Mouse (Mus musculus) stomach, embryonic 15.5 days (tissue): ENCODE results near the gene Lhx4. TPM values are rescaled to one million over a fixed set of nuclear protein-coding genes. Genes with fewer than 3 reads are reported as not detected.
A peak's percentile ranks its signal among the peaks of the same experiment; 100 is the strongest.

Experiments
- ATAC-seq: fragments of 200-750 bp; cut with Nextera tagmentation; 2 replicates; pipeline ENCODE4 v1.8.0; 2017; ENCODE audit warnings: low read depth, moderate number of reproducible peaks, moderate TSS enrichment; ENCODE audit not compliant: insufficient read depth, low FRiP score
- H3K27ac ChIP-seq: fragments of 300-500 bp; sonication (generic); 2 replicates; pipeline ENCODE4 v1.5.1; 2015; ENCODE audit warnings: mild to moderate bottlenecking, inconsistent platforms
- H3K27me3 ChIP-seq: fragments of 300-500 bp; sonication (generic); replicated peaks from 2 replicates; pipeline ENCODE4 v1.6.1; 2015; ENCODE audit warnings: inconsistent platforms
- H3K36me3 ChIP-seq: fragments of 300-500 bp; sonication (generic); 2 replicates; pipeline ENCODE4 v1.6.1; 2015; ENCODE audit warnings: inconsistent platforms
- H3K4me1 ChIP-seq: fragments of 300-500 bp; sonication (generic); 2 replicates; pipeline ENCODE4 v1.6.1; 2015; ENCODE audit warnings: inconsistent platforms
- H3K4me2 ChIP-seq: fragments of 300-500 bp; sonication (generic); 2 replicates; pipeline ENCODE4 v1.6.1; 2015; ENCODE audit warnings: mild to moderate bottlenecking, inconsistent platforms
- H3K4me3 ChIP-seq: fragments of 300-500 bp; sonication (generic); replicated peaks from 2 replicates; pipeline ENCODE4 v1.5.1; 2015; ENCODE audit warnings: inconsistent platforms
- H3K9ac ChIP-seq: fragments of 300-500 bp; sonication (generic); 2 replicates; pipeline ENCODE4 v1.6.1; 2015; ENCODE audit warnings: inconsistent platforms
- H3K9me3 ChIP-seq: fragments of 300-500 bp; sonication (generic); 2 replicates; pipeline ENCODE4 v1.6.1; 2016; ENCODE audit warnings: inconsistent platforms
- WGBS: fragments of 180-500 bp; shearing (Covaris S2); methylation state at CpG from one replicate; pipeline ENCODE4 v1.1.7; 2015; 5-methylcytosine and 5-hydroxymethylcytosine counted together
- polyA plus RNA-seq: library from polyadenylated mRNA; unstranded; fragments of >200 nt; fragmentation: Nextera tagmentation; extraction: Ambion mirVana; gene quantifications from 2 replicates; pipeline ENCODE4 v1.2.1, GENCODE M21; 2015

Gene Lhx4
- polyA plus RNA-seq, 1 experiment from 2014 or later, result 0.04 TPM

DNA sequence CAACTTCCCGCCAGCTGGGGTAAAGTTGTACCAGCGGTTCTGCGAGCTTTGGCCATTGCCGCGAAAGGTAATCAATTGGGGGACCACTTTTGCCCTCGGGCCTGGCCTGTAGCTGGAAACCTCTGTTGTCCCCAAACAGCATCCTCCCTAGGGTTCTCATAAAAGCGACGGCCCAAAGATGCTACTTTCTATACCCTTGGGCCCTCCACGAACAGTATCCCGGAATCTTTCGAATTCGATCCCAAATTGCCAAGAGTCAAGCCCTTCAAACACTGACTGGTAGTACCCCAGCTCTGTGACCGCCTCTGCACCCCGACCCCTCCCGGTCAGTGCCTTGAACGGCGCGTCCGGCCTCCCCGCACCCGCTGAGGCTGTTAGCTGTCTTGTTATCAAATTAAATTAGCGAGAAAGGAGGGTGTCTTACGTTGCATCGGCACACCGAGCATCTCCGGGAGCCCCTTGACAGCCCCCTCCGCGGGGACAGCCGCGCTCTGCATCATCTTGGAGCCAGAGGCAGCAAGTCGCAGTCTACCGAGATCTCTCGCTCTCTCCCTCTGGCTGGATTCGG, 10.0 kb downstream of the Lhx4 start:
- Histone ChIP-seq H3K4me1 (peaks cover 26% of the 10 kb centered on the region), H3K27me3 (peaks cover 87% of the 10 kb centered on the region), H3K9ac (no peak overlapping the region), H3K4me2 (peak overlapping the region; percentile 94), H3K36me3 (no peaks in the 10 kb centered on the region), H3K27ac (no peak overlapping the region), H3K9me3 (no peaks in the 10 kb centered on the region), H3K4me3 (peak overlapping the region; percentile 48)
- WGBS, result under 1% methylated on average over 34 of the region's 34 CpGs
- ATAC-seq, result no peak

DNA sequence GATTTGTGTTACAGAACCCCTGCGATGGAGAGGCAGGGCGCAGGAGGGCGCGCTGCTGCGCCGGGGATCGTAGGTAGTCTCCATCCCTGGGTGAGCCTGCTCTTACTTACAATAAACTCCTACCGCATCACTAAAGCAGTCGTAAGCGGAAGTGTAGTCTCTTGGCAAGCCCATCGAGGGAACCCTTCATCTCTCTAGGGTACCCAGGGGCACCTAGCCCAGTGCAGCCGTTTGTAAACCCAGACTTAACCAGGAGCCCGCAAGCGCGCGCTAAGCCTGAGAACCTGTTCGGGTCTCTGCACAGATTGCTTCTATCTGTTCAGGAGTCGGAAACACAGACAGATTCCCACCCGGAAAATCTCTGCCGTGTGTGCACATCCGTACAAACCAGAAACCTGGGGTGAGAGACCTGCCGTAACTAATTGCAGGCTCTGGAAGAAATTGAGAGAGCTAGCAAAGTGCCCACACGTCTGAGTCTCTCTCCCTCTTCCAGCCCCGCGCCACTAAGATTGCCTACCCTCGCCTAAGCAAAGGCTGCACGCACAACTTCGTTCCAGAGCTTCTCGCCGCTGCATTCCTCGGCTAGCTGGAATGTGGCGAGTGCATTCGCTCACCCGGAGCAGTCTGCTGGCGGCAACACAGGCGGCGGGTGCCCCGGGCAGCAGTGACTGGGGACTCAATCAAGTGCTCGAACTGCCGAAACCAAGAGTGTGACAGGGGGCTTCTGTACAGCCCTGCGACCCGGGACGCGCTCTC, 10.7 kb downstream of the Lhx4 start:
- WGBS, result under 1% methylated on average over 44 of the region's 44 CpGs
- Histone ChIP-seq H3K27ac (no peak overlapping the region), H3K4me3 (peak overlapping the region; percentile 48), H3K9me3 (no peaks in the 10 kb centered on the region), H3K27me3 (peaks cover 87% of the 10 kb centered on the region), H3K4me2 (peak overlapping the region; percentile 94), H3K4me1 (peaks cover 26% of the 10 kb centered on the region), H3K9ac (no peak overlapping the region), H3K36me3 (no peaks in the 10 kb centered on the region)
- ATAC-seq, result no peak

DNA sequence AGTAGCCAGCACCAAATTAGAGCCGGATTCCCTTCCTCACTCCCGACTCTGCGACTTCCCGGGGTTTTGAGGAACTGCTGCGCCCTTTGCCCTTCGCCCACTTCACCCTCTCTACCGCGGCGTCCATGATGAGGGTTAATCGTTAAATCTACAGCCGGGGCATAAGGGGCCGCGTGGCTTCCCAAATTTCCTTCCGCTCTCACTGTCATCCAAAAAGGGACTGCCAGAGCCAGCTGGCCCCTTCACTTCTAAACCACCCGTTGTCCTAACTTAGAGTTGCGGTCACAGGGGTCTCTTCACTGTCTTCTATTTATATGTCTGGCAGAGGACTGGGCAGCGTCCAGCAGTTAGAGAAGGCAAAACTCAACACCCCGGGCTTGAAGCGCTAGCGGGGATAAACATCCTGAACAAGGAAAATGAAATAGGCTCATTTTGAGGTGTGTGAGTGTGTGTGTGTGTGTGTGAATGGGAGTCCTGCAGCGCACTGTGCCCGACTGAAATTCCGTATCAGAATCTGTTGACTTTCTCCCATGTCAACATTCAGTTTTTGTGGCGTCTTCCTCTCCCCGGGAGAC, 13.6 kb downstream of the Lhx4 start:
- H3K4me3 ChIP-seq, result no peak overlapping the region
- H3K27me3 ChIP-seq, result peaks cover 88% of the 10 kb centered on the region
- no peak overlapping the region; the same call in 1 of the 2 replicates for H3K4me2 ChIP-seq
- ATAC-seq, result no peak
- H3K9ac ChIP-seq, result no peak overlapping the region
- no peaks in the 10 kb centered on the region for H3K36me3 ChIP-seq
- H3K4me1 ChIP-seq, result peaks cover 24% of the 10 kb centered on the region
- no peaks in the 10 kb centered on the region for H3K9me3 ChIP-seq
- H3K27ac ChIP-seq, result no peak overlapping the region
- under 1% methylated on average over 25 of the region's 25 CpGs for WGBS

DNA sequence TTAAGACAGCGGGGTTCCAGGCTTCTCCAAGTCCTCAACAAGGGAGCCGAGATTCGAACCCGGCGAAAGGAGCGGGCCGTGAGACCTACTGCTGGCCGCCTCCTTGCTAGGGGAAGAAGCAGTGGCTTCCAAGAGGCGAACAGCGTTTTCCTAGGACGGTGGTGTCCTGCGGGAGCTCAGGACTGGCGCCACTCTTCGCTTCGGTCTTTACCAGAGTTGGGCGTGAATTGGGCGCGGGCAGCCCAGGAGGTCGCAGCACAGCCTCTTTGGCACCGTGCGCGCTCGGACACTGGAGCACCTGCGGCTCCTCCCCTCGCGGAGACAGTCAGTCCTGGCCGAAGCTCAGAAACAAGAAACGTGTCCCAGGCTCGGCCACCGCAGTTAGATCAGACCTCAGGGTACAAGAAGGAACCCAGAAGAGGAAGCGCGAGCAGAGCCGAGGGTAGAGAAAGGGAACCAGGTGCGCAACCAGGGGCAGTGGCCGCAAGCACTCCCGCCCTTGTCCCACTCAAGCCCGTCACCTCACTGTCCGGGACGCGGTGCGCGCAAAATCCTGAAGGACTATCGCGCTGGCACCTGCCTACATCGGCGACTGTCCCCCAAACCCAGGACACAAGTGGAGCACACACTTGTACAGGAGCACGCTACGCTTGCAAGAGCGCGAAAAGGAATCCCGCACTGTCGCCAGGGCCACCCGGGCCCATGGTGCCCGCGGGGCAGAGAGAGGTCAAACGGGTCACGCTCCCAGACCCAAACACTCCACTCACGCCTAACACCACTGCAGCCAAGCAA, 14.3 kb downstream of the Lhx4 start:
- no peak for ATAC-seq
- Histone ChIP-seq H3K36me3 (no peaks in the 10 kb centered on the region), H3K4me1 (peaks cover 17% of the 10 kb centered on the region), H3K27me3 (peaks cover 88% of the 10 kb centered on the region), H3K27ac (no peak overlapping the region), H3K9ac (no peak overlapping the region), H3K4me3 (0 out of 2 replicates have a peak overlapping the region, but pooled peaks have one; percentile 1), H3K4me2 (no peak overlapping the region; the same call in 1 of the 2 replicates), H3K9me3 (no peaks in the 10 kb centered on the region)
- WGBS, result under 1% methylated on average over 57 of the region's 58 CpGs

DNA sequence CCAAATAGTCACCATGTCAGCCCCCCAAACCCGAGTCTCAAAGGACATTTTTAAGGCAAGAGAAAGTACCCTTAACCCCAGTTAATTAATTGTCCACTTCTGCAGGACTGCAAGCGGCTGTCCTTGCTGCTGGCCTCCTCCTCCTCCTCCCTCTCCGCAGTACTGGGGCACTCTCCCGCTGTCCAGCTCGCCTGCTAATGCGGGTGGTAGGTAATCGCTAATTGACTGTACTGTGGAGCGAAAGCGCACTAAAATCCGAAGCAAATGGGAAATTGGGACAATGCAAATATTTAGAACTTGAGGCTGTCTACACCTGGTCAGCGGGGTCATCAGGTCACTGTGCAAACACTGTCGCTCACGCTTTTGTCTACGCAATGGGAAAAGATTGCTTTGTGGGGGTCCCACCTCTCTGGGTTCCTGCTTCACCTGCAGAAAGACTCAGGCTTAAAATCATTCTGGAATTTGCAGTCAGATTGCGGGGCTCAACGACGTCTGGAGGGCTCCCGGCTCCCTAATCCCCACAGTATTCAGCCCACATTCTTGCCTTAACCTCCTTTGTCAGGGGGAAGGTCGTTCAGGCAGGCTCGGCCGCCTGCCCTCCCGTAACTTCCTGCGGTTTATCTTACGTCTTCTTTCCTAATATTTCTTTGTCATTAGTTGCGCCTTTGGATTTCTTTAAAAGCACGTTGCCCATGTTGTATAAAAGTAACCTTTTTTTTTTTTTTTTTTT, 15.2 kb downstream of the Lhx4 start:
- Histone ChIP-seq H3K9ac (no peak overlapping the region), H3K4me1 (peaks cover 7% of the 10 kb centered on the region), H3K4me3 (no peak overlapping the region), H3K36me3 (no peaks in the 10 kb centered on the region), H3K27ac (no peak overlapping the region), H3K9me3 (no peaks in the 10 kb centered on the region), H3K27me3 (peaks cover 86% of the 10 kb centered on the region), H3K4me2 (no peak overlapping the region)
- ATAC-seq, result no peak
- WGBS, result 1% methylated on average over 26 of the region's 26 CpGs

DNA sequence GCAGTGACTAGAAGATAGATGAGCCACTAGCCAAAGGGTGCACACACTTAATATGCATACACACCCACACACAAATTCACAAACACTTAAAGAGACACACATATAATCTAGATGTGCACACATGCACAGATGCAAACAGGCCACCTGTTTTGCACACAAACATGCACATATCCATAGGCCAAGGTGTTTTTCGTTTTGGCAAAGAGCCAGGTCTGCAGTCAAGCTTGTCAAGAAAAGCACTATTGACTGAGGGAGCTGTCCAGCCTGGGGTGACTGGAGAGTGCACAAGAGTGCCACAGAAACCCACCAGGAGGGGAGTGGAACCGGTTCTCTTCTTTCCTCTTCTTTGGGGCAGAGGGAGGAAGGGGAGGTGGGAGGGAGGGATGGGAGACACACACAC, 20.3 kb downstream of the Lhx4 start:
- Histone ChIP-seq H3K9me3 (no peaks in the 10 kb centered on the region), H3K27ac (no peak overlapping the region), H3K9ac (no peak overlapping the region), H3K4me2 (no peak overlapping the region), H3K4me3 (no peak overlapping the region), H3K27me3 (peaks cover 70% of the 10 kb centered on the region), H3K36me3 (no peaks in the 10 kb centered on the region), H3K4me1 (no peaks in the 10 kb centered on the region)
- no peak for ATAC-seq
- WGBS, result 3% methylated on average over 2 of the region's 2 CpGs

DNA sequence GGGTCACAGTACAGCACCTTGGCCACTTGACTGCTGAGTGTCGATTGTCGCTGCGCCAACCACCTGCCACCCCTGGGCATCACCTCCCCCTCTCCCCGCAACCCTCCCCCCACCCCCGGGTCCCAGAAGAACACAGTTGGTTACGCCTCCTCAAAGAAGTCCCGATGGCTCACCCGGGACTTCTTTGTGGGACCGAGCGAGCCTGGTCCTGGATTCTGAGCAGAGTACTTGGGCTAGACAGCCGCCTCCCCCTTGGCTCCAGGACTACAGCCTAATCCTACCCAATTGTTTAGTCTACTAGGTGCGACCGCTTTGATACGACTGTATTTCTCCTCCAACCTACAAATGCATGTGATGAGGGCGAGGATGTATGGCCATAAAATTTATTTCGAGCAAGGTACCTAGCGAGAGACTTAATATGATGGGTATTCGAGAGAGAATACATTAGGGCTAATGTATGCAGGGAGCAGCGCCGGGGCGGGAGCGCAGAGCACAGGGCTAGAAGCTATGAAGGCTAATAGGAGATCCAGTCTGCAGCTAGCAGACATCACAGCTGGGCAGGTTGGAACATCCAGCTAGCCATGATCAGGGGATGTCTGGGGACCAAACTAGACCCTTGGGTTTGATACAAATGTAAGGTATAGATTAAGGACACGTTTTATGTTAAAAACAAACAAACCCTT, 22.2 kb downstream of the Lhx4 start:
- no peaks in the 10 kb centered on the region for H3K4me1 ChIP-seq
- H3K4me2 ChIP-seq, result no peak overlapping the region
- WGBS, result 3% methylated on average over 23 of the region's 23 CpGs
- no peak overlapping the region for H3K27ac ChIP-seq
- H3K4me3 ChIP-seq, result no peak overlapping the region
- no peak overlapping the region for H3K9ac ChIP-seq
- no peaks in the 10 kb centered on the region for H3K36me3 ChIP-seq
- H3K27me3 ChIP-seq, result peaks cover 54% of the 10 kb centered on the region
- H3K9me3 ChIP-seq, result no peaks in the 10 kb centered on the region
- ATAC-seq, result no peak

DNA sequence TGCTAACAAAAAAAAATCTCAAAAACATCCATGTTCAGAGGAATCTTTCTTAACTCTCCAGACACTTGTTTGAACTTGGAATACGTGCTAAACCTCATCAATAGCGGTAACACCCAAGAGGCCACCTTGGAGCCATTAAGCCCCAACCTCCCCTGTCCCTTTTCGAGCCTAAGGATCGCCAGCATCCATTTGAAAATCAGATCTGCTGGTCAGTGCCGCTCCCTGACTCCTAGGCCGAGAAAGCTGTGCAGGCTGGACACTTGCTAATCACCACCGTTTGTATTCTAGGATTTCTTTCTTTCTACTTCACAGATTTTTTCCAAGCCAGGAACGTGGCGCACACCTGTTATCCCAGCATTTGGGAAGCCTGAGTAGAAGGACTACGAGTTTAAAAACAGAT, 23.7 kb downstream of the Lhx4 start:
- Histone ChIP-seq H3K4me3 (no peak overlapping the region), H3K4me2 (no peak overlapping the region), H3K27ac (no peak overlapping the region), H3K9me3 (no peaks in the 10 kb centered on the region), H3K9ac (no peak overlapping the region), H3K4me1 (no peaks in the 10 kb centered on the region), H3K27me3 (peaks cover 59% of the 10 kb centered on the region), H3K36me3 (no peaks in the 10 kb centered on the region)
- 26% methylated on average over 10 of the region's 10 CpGs for WGBS
- no peak for ATAC-seq

DNA sequence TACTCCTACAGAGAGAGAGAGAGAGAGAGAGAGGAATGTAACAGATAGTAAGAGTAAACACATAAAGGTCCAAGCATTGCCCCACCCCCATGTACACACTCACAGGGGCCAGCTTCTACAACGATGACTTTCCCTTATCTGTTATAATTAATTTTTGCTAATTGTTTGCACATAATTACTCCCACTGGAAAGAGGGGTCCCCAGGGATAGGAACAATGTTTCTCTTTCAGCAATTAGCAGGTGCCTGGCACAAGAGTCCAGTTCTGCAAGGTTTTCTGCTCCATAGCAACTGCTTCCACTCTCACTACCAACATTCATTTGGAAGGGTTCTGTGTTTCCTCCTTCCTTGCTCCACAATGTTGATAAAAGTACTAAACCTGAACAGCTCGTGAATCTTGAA, 25.6 kb downstream of the Lhx4 start:
- no peak for ATAC-seq
- no peak overlapping the region for H3K27ac ChIP-seq
- no peaks in the 10 kb centered on the region for H3K4me1 ChIP-seq
- H3K4me2 ChIP-seq, result no peak overlapping the region
- H3K27me3 ChIP-seq, result peaks cover 43% of the 10 kb centered on the region
- no peaks in the 10 kb centered on the region for H3K9me3 ChIP-seq
- no peaks in the 10 kb centered on the region for H3K36me3 ChIP-seq
- WGBS, result 40% methylated on average over 2 of the region's 2 CpGs
- H3K4me3 ChIP-seq, result no peak overlapping the region
- no peak overlapping the region for H3K9ac ChIP-seq

DNA sequence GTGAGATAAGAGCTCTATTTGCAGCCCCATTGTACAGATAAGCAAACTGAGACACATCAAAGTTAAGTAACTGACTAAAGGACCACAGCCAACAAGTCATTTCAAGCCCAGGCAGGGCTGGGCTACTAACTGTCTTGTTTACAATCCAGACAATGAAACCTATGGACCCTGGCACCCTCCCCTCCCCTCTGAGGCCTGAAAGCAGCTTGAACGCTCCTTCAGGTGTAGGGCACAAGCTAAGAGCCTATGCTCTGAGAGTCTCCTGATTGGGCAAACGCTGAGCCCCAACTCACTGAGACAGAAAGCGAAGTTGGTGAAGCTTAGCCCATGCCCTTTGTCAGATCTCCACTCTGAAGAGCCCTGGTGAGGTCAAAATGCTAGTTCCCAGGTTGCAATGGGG, 27.2 kb downstream of the Lhx4 start:
- Histone ChIP-seq H3K36me3 (no peaks in the 10 kb centered on the region), H3K9ac (no peak overlapping the region), H3K27me3 (peaks cover 27% of the 10 kb centered on the region), H3K27ac (no peak overlapping the region), H3K4me2 (no peak overlapping the region), H3K4me1 (no peaks in the 10 kb centered on the region), H3K4me3 (no peak overlapping the region), H3K9me3 (no peaks in the 10 kb centered on the region)
- WGBS, result 78% methylated on average over 3 of the region's 3 CpGs
- no peak for ATAC-seq

DNA sequence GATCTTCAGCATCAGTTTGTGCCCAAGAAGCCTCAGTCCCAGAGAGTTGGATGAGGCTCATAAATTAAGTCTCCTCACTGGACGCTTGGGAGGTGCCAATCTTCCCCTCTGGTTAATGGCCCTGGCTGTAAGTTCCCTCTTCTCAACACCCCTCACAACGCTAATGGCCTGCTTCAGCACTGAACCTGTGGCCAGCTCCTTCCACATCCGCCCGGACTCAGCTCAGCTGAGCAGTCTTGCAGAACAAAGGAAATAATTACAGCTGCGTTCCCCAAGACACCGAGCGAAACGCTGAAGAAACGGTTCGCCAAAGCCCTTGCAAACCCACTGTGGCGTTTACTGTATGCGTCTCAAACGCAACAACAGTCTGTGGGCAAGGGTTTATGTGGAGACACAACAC, 29.3 kb downstream of the Lhx4 start:
- H3K9ac ChIP-seq, result no peak overlapping the region
- H3K36me3 ChIP-seq, result no peaks in the 10 kb centered on the region
- WGBS, result under 1% methylated on average over 13 of the region's 13 CpGs
- H3K4me1 ChIP-seq, result no peaks in the 10 kb centered on the region
- H3K27ac ChIP-seq, result no peak overlapping the region
- peaks cover 13% of the 10 kb centered on the region for H3K27me3 ChIP-seq
- H3K9me3 ChIP-seq, result no peaks in the 10 kb centered on the region
- ATAC-seq, result peak; percentile 31; the same call in 1 of the 2 replicates
- no peak overlapping the region for H3K4me3 ChIP-seq
- 0 out of 2 replicates have a peak overlapping the region, but pooled peaks have one; percentile 23 for H3K4me2 ChIP-seq
